Mouse (Mus musculus) adrenal gland, postnatal 4 days (tissue): ENCODE results near the gene Tmed9. TPM values are rescaled to one million over a fixed set of nuclear protein-coding genes. Genes with fewer than 3 reads are reported as not detected.
A peak's percentile ranks its signal among the peaks of the same experiment; 100 is the strongest.
"Not testable (repeated sequence)": the region's sequence is repeated elsewhere in the genome, so short reads cannot be mapped to it uniquely, and the experiment has no call there.

Source experiments
- DNase-seq, 2 experiments: peaks; one replicate each; pipeline ENCODE4 v3.0.0; 2021 to 2022; ENCODE audit warnings: low spot score in 2 of 2, mixed read lengths in 2 of 2
- total RNA-seq, 2 experiments: library from RNA; stranded (reverse); gene quantifications; 2 replicates each; pipeline ENCODE4 v1.2.3; 2021

The Tmed9 gene
- total RNA-seq, 2 experiments from 2014 or later = 167 to 169 TPM

GRCm38 (mm10) chr13:55563266-55563879 is 10.2 kb upstream of the Tmed9 start:
- no peak for DNase-seq

DNA sequence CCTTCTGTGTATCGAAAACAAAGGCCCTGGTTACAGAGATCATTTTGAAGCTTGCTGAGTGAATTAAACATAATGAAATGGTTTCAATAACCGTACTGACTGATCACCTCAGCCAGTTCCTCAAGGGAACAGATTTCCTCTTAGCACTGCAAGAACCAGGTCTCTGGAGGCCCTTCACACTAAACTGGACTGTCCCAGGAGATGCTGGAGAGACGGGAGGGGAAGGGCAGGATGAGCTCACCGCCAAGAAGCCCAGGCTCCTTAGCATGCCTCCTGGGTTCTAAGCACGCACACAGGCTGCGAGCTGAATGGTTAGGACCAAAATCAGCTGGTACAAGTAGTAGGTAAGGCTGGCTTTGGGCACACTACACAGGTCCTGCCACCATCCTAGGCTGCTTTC is 6.5 kb upstream of the Tmed9 start:
- DNase-seq = no peak

GRCm38 (mm10) chr13:55567949-55568348 is 5.6 kb upstream of the Tmed9 start:
- no peak for DNase-seq

DNA sequence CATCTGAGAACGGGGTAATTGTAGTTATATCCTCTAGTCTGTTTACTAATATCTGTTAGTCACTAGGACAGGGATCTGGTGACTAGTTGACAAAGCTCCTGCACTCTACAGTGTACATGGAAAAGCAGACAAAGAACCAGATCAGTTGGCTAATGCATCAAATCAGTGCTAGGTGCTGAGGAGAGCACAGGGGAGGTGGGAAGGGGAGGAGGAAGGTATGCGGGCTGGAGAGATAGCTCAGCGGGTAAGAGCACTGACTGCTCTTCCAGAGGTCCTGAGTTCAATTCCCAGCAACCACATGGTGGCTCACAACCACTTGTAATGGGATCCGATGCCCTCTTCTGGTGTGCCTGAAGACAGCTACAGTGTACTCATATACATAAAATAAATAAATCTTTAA is 5.0 kb upstream of the Tmed9 start:
- not testable (repeated sequence) for DNase-seq

- peak in 1 of 2 experiments; percentile 11 for DNase-seq
These were observed 3.7 kb upstream of the Tmed9 start for GRCm38 (mm10) chr13:55569726-55570285.

GRCm38 (mm10) chr13:55570286-55570973 is 3.1 kb upstream of the Tmed9 start:
- peak; percentile 14 to 16 for DNase-seq

DNA sequence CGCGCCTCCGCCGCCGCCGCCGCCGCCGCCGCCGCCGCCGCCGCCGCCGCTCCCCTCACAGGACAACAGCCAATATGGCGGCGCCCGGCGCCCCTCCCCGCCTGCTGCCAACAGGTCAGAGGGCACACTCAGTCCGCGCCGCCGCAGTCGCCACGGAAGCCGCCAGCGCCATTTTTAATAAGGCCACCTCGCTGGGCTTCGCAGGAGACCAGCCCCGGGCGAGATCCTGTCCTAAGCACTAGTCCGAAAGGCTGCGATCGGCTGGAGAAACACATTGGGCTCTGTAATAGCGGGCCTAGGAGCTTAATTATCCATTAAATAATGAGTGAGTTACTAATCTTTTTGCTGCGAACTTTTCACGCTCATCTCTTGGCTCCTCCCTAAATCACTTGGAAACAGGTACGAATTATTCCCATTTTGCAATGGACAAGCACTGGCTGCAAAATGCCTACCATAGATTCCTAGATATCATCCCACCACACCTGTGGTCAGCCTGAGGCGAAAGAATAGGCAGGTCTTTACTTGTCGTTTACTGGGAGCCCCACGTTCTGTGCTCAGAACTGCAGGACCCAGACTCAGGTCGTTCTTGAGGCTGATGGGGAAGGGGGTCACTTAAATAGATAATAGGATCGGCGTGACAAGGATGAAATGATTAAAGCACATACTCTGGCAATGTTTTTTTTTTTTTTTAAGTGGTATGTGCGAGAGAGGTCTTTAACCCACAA is 2.3 kb upstream of the Tmed9 start, which contains the start of gene Fam193b:
Fam193b (minus strand) TSS at position 94 of the 725 bp plus-strand sequence.
- DNase-seq = peak; percentile 92 to 93

DNA sequence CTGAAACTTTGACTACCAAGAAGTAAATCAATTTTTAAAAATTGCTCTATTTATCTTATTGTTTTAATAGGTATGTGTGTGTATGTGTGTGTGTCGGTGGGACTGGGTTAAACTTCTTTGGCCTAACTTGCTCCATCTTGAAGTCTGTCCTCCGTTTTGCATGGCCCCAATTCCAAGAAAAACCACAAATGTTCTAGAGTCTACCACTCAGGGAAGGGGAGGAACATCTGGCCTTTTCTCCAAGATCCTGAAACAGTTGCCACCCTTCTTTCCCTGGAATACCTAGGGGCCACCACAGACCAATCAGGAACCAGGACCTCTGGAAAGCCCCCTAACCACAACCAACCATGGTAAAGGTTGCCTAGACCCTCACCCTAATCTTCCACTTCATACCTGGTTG is 1.6 kb upstream of the Tmed9 start:
- DNase-seq = no peak

DNA sequence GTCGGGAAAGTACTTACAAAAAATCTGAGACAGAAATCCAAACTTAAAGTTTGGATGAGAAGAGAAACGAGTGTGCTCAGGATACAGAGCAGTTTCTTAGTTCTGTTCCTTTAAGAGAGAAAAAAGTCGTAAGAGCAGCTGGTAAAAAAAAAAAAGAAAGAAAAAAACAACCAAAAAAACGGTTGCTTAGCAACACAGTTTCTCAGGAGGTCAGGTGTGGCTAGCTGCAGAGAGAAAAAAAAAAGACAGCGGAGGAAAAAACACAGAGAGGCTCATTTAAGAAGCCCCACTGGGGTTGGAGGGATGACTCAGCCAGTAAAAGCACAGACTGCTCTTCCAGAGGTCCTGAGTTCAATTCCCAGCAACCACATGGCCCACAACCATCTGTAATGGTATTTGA is 789 bp downstream of the Tmed9 start:
- DNase-seq = no peak

DNA sequence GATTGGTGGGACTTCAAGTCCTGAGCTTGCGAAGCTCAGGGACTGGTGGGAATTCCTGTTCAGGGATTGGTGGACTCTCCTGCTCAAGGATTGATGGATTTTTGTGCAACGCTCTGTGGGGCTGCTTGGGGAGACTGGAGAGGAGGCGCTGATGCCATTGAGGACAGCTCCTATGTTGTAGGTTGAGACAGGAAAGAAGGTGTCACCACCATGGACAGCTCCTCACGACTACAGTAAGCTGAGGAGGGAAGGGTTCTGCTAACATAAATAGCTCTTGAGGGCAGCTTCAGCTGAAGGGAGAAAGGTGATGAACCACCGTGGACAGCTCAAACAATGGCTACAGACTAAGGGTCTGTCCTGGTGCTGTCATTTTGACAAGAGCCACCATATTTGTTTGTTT is 2.4 kb downstream of the Tmed9 start:
- DNase-seq = no peak

DNA sequence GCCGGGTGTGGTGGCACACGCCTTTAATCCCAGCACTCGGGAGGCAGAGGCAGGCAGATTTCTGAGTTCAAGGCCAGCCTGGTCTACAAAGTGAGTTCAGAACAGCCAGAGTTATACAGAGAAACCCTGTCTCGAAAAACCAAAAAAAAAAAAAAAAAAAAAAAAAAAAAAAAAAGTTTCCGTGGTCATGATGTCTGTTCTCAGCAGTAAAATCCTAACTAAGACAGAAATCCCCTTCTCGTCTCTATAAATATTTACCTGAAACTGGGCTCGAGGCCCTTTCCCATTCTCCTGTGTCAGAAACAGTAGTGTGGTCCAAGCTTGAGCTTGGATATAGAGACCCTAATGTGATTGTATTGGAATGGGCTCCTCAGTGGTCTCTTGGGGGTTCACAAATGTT is 3.3 kb downstream of the Tmed9 start:
- DNase-seq = not testable (repeated sequence)

GRCm38 (mm10) chr13:55578086-55578485 is 4.6 kb downstream of the Tmed9 start:
- no peak for DNase-seq

GRCm38 (mm10) chr13:55591961-55592490 is 18.5 kb downstream of the Tmed9 start:
- DNase-seq = no peak

GRCm38 (mm10) chr13:55592512-55593253 is 19.2 kb downstream of the Tmed9 start:
- peak; percentile 89 to 90 for DNase-seq

- DNase-seq = no peak
These were observed 19.8 kb downstream of the Tmed9 start for GRCm38 (mm10) chr13:55593254-55593747.

DNA sequence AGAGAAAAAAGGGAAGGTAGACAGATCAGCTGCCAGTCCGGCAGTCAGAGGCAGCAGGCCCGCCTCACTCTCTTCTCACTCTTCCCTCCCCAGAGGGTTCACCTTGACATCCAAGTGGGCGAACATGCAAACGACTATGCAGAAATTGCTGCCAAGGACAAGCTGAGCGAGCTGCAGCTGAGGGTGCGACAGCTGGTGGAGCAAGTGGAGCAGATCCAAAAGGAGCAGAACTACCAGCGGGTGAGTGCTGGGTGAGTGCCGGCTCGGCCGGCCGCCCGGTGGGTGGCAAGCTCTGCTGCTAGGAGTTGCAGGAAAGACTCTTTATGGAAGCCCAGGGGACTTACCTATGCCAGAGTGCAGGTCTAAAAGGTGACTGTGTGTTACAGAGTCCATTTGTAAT is 21.8 kb downstream of the Tmed9 start:
- DNase-seq = no peak

DNA sequence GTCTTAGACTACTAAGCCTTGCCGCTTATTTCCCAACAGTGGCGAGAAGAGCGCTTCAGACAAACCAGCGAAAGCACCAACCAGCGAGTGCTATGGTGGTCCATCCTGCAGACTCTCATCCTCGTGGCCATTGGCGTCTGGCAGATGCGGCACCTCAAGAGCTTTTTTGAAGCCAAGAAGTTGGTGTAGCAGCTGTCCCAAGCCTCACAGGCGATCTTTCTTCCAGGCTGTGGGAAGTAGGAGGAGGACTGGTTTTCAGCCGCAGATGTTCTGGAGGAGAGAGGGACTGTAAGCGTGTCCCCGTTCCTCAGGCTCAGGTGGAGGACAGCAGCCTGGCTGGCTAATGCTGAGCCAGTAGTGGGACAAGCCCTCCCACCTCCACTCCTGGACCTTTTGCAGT is 23.3 kb downstream of the Tmed9 start:
- no peak for DNase-seq

DNA sequence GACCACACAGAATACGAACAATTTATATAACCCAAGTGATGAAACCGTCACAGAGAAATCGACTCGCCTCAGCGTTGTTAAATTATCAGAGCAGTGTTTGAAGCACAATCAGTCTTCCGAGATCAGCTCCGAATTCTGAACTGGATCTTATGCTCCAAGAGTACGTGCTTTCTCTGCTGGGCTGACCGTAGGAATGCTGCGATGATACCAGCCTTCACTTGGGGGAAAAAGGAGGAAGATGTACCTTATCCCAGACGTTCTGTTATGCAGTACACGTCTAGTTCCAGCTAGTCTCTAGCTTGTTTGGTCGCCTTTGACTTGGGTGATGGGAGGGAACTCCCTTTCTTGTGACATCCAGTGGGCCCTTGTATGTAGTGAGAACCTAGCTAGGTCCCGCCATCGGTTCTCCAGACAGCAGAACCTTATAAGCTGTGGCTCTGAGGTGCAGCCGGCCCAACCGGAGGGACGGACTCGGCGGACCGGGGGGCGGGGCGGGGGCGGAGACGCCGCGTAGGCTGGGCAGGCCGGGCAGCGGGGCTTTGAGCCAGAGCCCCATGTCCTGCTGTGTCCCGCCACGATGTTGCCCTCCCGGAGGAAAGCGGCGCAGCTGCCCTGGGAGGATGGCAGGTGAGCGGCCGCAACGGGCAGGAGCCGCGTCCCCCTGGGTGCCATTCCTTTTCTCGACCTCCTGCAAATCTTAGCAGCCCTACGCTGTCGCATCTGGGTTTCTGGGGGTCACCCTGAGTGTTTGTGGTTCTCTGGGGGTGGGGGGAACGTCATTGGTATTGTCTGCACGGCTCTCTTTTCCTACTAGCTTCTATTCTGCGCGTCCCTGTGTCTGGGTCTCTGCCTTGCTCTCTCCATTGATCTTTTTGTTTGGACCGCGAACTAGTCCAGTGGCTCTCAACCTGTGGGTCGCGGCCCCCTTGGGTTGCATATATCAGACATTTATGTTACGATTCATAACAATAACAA is 26.3 kb downstream of the Tmed9 start, which contains the start of gene B4galt7:
B4galt7 (plus strand) TSS at position 331 of the 975 bp plus-strand sequence.
- DNase-seq = peak; percentile 78 to 86

DNA sequence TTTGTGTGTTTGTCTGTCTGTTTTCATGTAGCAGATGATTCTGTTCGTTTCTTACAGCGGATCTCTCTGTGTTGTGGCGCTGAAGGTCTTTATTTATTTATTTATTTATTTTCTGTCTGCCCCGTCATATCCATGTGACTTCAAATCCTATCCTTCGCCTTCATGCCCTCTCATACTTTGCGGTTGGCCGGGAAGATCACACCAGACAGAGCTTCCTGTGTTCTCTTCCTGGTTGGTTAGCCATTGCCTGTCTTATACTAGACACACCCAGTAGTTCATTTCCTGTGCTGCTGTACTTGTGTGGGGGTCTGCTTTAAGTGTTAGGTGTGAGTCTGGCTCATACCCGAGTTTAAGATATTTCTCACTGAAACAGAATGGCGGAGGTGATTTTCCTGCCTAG is 27.1 kb downstream of the Tmed9 start:
- DNase-seq = no peak
